Mouse (Mus musculus) embryonic facial prominence, embryonic 10.5 days (tissue): ENCODE measurements around the gene Tedc1. TPM values are rescaled to one million over a fixed set of nuclear protein-coding genes. Genes with fewer than 3 reads are reported as not detected.

Experiments
- DNase-seq: peaks from one replicate; pipeline ENCODE4 v3.0.0-alpha.2; 2017; ENCODE audit warnings: low spot score
- H3K27ac ChIP-seq: fragments of 300-500 bp; sonication (generic); replicated peaks from 2 replicates; pipeline ENCODE4 v1.5.1; 2016; ENCODE audit warnings: mild to moderate bottlenecking
- H3K27me3 ChIP-seq: fragments of 300-500 bp; sonication (generic); replicated peaks from 2 replicates; pipeline ENCODE4 v1.6.1; 2016; ENCODE audit warnings: low read depth, mild to moderate bottlenecking; ENCODE audit not compliant: poor library complexity, severe bottlenecking
- H3K36me3 ChIP-seq: fragments of 300-500 bp; sonication (generic); replicated peaks from 2 replicates; pipeline ENCODE4 v1.6.1; 2016; ENCODE audit warnings: mild to moderate bottlenecking, moderate library complexity
- H3K4me1 ChIP-seq: fragments of 300-500 bp; sonication (generic); 2 replicates; pipeline ENCODE4 v1.6.1; 2016
- H3K4me3 ChIP-seq: fragments of 300-500 bp; sonication (generic); 2 replicates; pipeline ENCODE4 v1.5.1; 2016; ENCODE audit warnings: mild to moderate bottlenecking, moderate library complexity
- H3K9me3 ChIP-seq: fragments of 300-500 bp; sonication (generic); 2 replicates; pipeline ENCODE4 v1.6.1; 2016; ENCODE audit warnings: mild to moderate bottlenecking
- WGBS: fragments of 180-500 bp; shearing (Covaris S2); methylation state at CpG from one replicate; pipeline ENCODE4 v1.1.7; 2016; 5-methylcytosine and 5-hydroxymethylcytosine counted together
- polyA plus RNA-seq: library from polyadenylated mRNA; unstranded; fragments of >200 nt; fragmentation: Nextera tagmentation; extraction: Ambion mirVana; gene quantifications from 2 replicates; pipeline ENCODE4 v1.2.1, GENCODE M21; 2016

Gene Tedc1
- polyA plus RNA-seq, 1 experiment from 2014 or later: 59.4 TPM

DNA sequence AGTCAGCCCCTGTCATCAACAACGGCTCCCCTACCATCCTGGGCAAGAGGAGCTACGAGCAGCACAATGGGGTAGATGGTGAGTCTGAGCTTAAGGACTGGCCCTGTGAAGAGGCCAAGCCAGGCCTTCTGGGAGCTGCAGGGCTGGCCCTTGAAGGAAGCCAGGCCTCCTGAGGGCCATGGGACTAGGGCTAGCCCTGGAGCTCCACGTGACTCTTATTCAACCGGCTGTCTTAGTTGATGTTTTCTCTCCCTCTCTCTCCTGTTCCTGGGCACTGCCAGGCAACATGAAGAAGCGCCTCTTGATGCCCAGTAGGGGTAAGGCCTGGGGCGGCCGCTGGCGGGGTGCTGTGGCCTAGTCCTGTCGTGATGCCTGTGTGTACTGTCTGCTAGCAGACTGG lies 23.0 kb upstream of the Tedc1 start:
- DNase-seq: no peak
- no peak overlapping the region for H3K4me3 ChIP-seq
- no peaks in the 10 kb centered on the region for H3K9me3 ChIP-seq
- H3K36me3 ChIP-seq: peaks cover 100% of the 10 kb centered on the region
- H3K27me3 ChIP-seq: no peaks in the 10 kb centered on the region
- WGBS: 92% methylated on average over 9 of the region's 9 CpGs
- H3K27ac ChIP-seq: no peak overlapping the region
- H3K4me1 ChIP-seq: peaks cover 5% of the 10 kb centered on the region; the same call in 1 of the 2 replicates

DNA sequence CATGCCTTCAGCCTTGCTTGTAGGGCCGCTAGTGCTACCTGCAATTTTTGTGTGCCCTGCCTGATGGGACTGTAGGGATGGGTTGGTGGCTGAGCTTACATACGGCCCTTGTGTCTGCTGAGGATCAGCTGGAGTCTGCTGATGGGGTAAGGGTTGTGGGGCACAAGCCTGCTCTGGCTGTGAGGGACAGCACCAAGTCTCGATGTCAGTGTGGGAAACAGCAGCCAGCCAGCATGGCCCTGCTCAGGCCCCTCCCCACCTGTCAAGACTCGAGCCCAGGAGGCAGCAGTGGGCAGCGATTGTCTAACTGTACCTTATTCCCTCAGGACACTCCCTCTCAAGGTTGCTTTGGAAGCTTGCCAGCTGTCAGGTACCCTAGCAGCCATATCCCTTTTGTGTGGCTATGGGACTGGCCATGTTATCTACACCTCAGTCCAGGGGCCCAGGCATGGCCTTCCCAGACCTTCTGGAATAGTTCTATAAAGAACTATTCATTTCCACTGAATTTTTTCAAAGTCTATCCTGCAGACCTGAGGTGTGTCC lies 22.3 kb upstream of the Tedc1 start:
- no peak overlapping the region for H3K4me3 ChIP-seq
- DNase-seq: no peak
- no peaks in the 10 kb centered on the region for H3K9me3 ChIP-seq
- peaks cover 100% of the 10 kb centered on the region for H3K36me3 ChIP-seq
- peaks cover 11% of the 10 kb centered on the region for H3K4me1 ChIP-seq
- no peaks in the 10 kb centered on the region for H3K27me3 ChIP-seq
- WGBS: 92% methylated on average over 5 of the region's 5 CpGs
- H3K27ac ChIP-seq: no peak overlapping the region

DNA sequence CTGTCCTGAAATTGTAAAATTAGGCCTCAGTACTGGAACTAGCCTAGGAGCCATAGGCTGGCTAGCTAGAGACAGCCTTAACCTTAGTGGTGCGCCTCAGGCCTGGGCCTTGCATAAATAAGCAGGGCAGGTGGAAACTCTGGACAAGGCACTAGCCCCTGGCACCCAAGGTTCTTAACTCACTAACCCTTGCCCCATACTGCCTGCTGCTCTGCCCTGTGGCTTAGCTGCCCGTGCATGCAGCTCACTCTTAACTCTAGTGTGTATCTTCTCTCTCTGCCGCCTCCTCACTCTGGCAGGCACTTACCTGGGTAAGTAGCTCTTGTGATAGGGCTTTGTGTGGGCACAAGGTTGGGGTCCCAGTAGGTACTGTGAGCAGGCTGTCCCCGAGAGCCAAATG lies 21.7 kb upstream of the Tedc1 start:
- DNase-seq: no peak
- Histone ChIP-seq H3K36me3 (peaks cover 96% of the 10 kb centered on the region), H3K27me3 (no peaks in the 10 kb centered on the region), H3K4me3 (no peak overlapping the region), H3K4me1 (peaks cover 16% of the 10 kb centered on the region), H3K9me3 (no peaks in the 10 kb centered on the region), H3K27ac (no peak overlapping the region)
- 94% methylated on average over 4 of the region's 4 CpGs for WGBS

DNA sequence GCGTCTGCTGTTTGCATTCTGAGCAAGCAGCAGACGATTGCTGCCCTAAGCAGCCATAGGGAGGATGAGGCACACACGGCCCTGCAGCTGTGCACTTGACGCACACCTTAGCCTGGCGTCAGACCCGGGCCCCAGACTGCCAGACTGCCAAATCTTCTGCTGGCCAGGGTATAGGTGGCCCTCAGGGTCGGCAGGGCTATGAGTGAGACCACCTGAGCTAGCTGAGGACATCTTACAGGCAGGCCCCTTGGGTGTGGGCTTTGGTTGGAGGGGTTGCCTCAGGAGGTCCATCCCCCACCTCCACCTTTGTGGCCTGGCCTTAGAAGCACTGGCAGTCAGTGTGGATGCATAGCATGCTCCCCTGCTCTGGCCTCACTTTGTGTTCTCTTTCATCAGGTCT lies 20.8 kb upstream of the Tedc1 start:
- WGBS: 91% methylated on average over 7 of the region's 7 CpGs
- Histone ChIP-seq H3K9me3 (no peaks in the 10 kb centered on the region), H3K27me3 (peaks cover 2% of the 10 kb centered on the region; the same call in 1 of the 2 replicates), H3K4me1 (peaks cover 25% of the 10 kb centered on the region), H3K27ac (no peak overlapping the region), H3K36me3 (peaks cover 87% of the 10 kb centered on the region), H3K4me3 (no peak overlapping the region)
- DNase-seq: no peak

DNA sequence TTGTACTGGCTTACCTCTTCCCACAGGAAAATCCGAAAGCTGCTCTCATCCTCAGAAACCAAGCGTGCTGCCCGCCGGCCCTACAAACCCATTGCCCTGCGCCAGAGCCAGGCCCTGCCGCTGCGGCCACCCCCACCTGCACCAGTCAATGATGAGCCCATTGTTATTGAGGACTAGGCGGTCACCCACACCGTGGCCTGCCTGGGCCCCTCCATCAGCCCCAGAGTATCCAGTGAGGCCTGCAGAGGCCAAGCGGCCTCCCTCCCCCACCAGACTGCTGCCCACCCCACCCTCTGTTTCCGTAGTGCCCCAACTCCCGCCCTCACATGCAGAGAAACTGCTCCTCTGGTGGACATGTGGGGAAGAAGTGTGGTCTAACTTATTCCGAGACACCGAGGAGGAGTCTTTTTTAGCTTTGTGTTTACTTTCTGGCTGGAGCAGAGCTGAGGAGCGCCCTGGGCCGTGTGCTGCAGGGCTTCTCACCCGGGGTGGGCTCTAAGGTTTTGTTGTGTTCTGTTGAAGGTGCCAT lies 19.7 kb upstream of the Tedc1 start:
- no peak overlapping the region for H3K4me3 ChIP-seq
- H3K36me3 ChIP-seq: peaks cover 76% of the 10 kb centered on the region
- H3K27me3 ChIP-seq: peaks cover 13% of the 10 kb centered on the region
- WGBS: 89% methylated on average over 17 of the region's 17 CpGs
- peaks cover 37% of the 10 kb centered on the region for H3K4me1 ChIP-seq
- H3K27ac ChIP-seq: no peak overlapping the region
- DNase-seq: no peak
- no peaks in the 10 kb centered on the region for H3K9me3 ChIP-seq

DNA sequence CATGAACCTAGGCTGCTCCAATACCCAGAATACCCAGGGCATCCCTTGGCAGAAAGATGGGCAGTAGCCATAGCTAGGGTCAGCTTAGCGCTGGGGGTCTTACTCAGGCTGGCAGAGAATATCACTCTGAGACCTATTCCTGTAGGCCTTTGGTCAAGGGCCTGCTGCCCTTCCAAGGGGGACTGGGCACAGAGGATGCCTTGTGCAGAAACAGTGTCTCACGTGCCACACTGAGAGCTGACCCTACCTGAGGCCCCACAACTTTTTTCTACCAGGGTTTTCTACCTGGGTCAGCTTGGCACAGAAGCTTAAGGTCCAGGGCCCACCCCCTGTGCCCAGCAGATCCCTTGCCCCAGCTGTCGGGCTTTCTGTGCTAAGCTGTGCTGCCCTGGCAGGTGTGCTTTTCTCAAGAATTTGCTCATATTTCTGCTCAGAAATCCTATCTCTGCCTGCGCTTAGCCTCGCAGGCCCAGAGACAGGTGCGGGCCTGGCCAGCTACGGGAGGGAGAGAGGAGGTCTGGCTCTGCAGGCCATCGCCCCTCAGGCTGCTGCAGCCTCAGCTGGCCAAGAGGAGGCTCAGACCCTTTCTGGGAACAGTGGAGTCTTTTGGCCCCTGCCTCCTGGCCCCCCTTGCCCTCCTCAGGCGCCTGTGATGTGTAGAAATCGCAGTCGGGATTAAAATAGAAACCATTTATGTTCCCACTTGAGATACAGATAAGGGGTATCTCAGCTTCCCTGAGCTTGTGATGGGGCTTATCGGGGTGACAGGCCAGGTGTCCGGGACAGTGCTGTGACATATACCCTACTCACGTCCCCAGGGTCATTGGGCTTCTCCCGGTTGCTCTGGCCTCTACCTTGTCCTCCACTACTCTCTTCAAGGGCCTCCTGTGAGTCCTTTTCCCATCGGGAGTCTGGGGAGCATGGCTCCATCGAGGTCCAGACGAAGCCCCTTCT lies 18.7 kb upstream of the Tedc1 start:
- no peaks in the 10 kb centered on the region for H3K9me3 ChIP-seq
- H3K4me1 ChIP-seq: peaks cover 47% of the 10 kb centered on the region
- WGBS: 90% methylated on average over 18 of the region's 18 CpGs
- peaks cover 23% of the 10 kb centered on the region for H3K27me3 ChIP-seq
- DNase-seq: no peak
- no peak overlapping the region for H3K4me3 ChIP-seq
- no peak overlapping the region for H3K27ac ChIP-seq
- peaks cover 66% of the 10 kb centered on the region for H3K36me3 ChIP-seq

DNA sequence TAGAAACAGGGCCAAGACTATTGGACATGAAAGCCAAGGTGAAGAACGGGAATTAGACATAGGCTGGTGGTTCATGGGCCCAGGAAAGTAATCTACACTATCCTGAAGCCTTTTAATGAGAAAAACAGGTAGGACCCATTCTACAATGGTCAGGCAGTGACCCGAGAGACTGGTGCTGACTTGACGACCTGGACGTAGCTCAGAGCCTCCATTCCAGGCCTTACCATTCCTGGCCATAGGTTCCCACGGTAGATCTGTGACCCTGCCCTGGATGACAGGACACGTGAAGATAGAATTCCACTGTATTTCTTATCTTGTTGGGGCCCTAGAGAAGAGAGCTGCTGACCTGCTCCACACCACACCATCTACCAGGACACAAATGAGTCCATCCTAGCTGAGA lies 17.9 kb upstream of the Tedc1 start:
- no peak overlapping the region for H3K27ac ChIP-seq
- H3K4me3 ChIP-seq: no peak overlapping the region
- no peak for DNase-seq
- WGBS: 77% methylated on average over 6 of the region's 6 CpGs
- no peaks in the 10 kb centered on the region for H3K9me3 ChIP-seq
- peaks cover 31% of the 10 kb centered on the region for H3K27me3 ChIP-seq
- peaks cover 59% of the 10 kb centered on the region for H3K36me3 ChIP-seq
- peaks cover 54% of the 10 kb centered on the region for H3K4me1 ChIP-seq

DNA sequence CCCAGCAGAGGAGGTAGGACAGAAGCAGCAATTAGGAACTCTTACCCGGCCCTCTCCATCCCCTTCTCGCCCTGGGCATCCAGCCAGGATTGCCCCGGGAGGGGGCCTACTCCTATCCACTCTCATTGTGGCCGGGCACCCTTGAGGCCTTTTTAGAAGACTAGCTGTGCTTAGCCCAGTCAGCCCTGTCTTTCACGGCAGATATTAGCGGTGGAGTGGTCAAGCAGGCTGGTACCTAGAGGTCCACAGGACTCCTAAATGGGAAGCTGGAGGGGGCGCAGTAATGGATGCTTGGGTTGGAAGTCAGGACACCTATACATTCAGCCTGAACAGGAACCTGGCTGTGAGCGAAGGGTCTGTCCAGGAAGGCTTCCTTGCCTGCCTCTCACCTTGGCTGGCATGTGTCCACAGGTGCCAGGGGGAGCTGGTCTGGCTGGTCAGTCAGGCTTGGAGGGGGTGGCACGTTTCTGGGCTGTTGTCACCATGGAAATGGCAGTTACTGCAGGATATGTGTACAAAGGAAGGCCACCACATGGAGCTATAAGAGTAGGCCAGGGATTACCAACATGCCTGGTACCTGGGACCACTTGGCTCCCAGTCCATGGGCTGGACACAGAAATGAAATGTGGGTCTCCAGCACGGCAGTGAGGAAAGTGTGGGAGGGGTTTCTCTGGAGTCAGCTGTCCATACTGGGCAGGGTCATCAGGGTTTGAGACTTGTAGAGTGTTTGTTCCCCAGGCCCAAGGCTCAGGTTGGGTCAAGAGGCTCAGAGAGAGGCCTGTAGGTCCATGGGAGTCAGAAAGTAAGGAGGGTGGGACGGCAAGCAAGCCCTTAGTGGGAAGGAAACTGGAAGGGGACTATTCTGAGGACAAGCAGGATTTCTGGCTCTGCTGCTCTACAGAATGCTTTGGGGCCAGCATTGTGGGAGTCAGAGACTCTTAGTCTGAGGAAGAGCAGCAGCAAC lies 17.0 kb upstream of the Tedc1 start:
- peak; percentile 17 for DNase-seq
- H3K9me3 ChIP-seq: no peaks in the 10 kb centered on the region
- peaks cover 38% of the 10 kb centered on the region for H3K27me3 ChIP-seq
- peaks cover 58% of the 10 kb centered on the region for H3K36me3 ChIP-seq
- peak overlapping the region; percentile 86 for H3K27ac ChIP-seq
- 46% methylated on average over 11 of the region's 11 CpGs for WGBS
- H3K4me3 ChIP-seq: peak overlapping the region; percentile 60
- peaks cover 59% of the 10 kb centered on the region for H3K4me1 ChIP-seq

DNA sequence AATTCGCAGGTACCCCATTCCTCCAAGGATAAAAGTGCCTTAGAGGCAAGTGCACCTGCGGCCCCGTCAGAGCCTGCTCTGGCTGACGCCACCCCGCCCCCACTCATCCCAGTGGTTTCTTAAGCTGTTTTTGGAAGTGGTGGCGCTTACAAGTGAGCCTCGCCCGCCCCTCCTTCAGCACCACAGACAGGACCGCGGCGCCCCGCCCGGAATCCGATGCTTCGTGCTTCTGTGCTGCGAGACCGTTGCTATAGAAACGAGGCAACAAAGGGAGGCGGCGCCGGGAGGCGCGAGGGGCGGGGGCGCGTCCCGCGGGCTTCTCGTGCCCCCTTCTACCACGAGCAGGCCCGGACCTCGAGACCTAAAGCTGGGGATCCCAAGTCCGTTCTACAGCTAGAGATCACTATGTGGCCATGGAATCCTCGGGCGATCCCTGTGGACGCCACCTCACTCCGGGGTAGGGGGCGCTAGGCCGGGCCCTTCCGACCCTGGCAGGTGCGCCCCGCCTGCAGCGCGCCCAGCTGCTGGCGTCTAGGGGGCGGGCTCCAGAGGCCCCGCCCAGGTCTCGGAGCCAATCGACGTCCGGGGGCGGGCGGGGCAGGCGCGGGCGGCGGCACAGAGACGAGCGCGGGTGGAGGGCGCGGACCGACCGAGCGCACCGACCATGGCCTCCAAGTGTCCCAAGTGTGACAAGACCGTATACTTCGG lies 16.2 kb upstream of the Tedc1 start, which contains the start of gene Crip2:
Gene Crip2, plus strand, starts transcription at position 329 of the 708 bp plus-strand sequence.
- Histone ChIP-seq H3K4me1 (peaks cover 59% of the 10 kb centered on the region), H3K36me3 (peaks cover 58% of the 10 kb centered on the region), H3K27ac (peak within 1 kb of the TSS; percentile 86), H3K27me3 (peaks cover 40% of the 10 kb centered on the region), H3K4me3 (peak within 1 kb of the TSS; percentile 60), H3K9me3 (no peaks in the 10 kb centered on the region)
- under 1% methylated on average over 68 of the region's 68 CpGs for WGBS
- DNase-seq: peak; percentile 94

DNA sequence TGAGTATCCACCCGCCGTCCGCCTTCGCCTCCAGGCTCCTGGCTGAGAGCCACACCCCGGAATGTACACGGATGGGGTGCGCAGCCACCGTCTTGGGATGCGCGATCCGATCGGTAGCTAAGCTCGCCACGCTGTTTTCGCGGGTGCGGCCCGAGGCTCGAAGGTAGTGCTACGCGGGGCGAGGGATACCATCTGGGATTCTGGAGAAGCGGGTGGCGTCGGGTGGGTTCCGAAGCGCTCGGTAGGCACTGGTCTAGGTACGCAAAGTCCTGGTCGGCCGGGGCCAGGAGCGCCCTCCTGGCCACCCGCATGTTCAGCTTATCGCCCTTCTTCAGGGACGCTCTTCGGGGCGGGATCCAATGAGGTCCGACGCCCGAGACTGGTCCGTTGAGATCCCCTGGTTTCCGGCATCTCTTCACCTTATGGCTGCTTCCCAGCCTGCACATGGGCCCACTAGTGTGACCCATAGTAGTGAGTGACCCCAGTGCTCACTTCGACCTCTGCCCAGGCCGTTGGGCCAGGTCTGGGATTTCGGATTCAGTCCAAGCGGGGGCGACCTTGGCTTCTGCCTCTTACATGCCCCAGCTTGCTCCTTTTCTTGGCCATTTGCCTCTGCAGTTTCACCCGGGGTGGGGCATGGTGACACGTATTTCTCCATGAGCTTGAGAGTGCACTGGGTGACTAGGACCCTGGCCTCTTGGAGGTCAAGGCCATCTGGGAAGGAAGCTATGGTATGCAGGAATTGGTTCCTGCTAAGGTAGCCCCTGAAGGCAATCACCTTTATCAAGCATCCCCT lies 15.4 kb upstream of the Tedc1 start:
- no peak for DNase-seq
- Histone ChIP-seq H3K36me3 (peaks cover 52% of the 10 kb centered on the region), H3K4me1 (peaks cover 59% of the 10 kb centered on the region), H3K27me3 (peaks cover 46% of the 10 kb centered on the region), H3K27ac (peak overlapping the region; percentile 86), H3K4me3 (peak overlapping the region; percentile 60), H3K9me3 (no peaks in the 10 kb centered on the region)
- WGBS: 4% methylated on average over 49 of the region's 49 CpGs

DNA sequence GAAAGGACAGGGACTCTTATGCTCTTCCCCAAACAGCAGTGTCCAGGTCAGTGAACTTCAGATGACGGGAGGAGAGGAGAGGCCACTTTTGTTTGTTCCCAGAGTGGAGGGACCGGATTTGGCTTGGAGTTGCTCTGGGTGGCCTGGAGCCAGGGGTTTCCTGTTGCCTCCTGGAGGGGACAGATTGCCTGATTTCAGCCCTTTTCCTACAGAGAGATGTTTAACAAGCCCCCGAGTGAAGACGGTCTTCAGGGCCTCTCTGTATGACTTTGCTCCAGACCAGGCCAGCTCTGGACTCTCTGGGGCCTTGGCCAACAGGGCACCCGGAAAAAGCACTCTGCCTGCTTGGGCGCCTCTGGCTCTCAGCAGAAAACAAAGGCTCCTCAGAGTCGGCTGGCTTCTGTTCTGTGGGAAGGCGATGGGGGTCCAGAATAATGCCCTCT lies 14.7 kb upstream of the Tedc1 start:
- H3K4me1 ChIP-seq: peaks cover 66% of the 10 kb centered on the region
- DNase-seq: no peak
- H3K27me3 ChIP-seq: peaks cover 54% of the 10 kb centered on the region
- H3K9me3 ChIP-seq: no peaks in the 10 kb centered on the region
- peaks cover 45% of the 10 kb centered on the region for H3K36me3 ChIP-seq
- 43% methylated on average over 8 of the region's 8 CpGs for WGBS
- H3K4me3 ChIP-seq: peak overlapping the region; percentile 60
- H3K27ac ChIP-seq: peak overlapping the region; percentile 86
